19 mouse cellular contexts compared by ENCODE assay signal in genomic region chr13:52474807-52475206, GRCm38 (mm10).
"Had no signal": no experiment of that assay in that cellular context is flagged by ENCODE, and none has a peak within 500 bp of the region (broad histone marks: within the 10 kb centered on the region; RNA-seq: fewer than 3 reads in every experiment).

No protein-coding gene starts in this region.

- H3K4me1 ChIP-seq: liver, embryonic 12.5 days had no signal

- H3K4me2 ChIP-seq: liver, embryonic 12.5 days; midbrain, embryonic 12.5 days; neural tube, embryonic 13.5 days; neural tube, embryonic 15.5 days had no signal

- H3K4me3 ChIP-seq: liver, embryonic 12.5 days; midbrain, embryonic 10.5 days; midbrain, embryonic 12.5 days; myocyte; neural tube, embryonic 13.5 days; neural tube, embryonic 15.5 days had no signal

- H3K36me3 ChIP-seq: liver, embryonic 12.5 days; midbrain, embryonic 10.5 days; midbrain, embryonic 12.5 days; neural tube, embryonic 13.5 days; neural tube, embryonic 15.5 days had no signal

- H3K9me3 ChIP-seq: liver, embryonic 12.5 days; midbrain, embryonic 10.5 days; midbrain, embryonic 12.5 days; neural tube, embryonic 13.5 days; neural tube, embryonic 15.5 days had no signal

- H3K9ac ChIP-seq: liver, embryonic 12.5 days; liver, embryonic 14.5 days; midbrain, embryonic 12.5 days; neural tube, embryonic 13.5 days; neural tube, embryonic 15.5 days had no signal

- DNase-seq: lung, adult 18-20 months; lung, postnatal 4 days; midbrain, embryonic 14.5 days; retina, postnatal 1 day; right cerebral cortex, adult 18-20 months; right cerebral cortex, postnatal 25 days; right cerebral cortex, postnatal 4 days; spleen, adult 18-20 months; thymus, adult 18-20 months; thymus, postnatal 14 days; thymus, postnatal 36 days had no signal

- H3K27ac ChIP-seq: liver, embryonic 12.5 days; liver, embryonic 14.5 days; midbrain, embryonic 10.5 days; midbrain, embryonic 12.5 days; neural tube, embryonic 13.5 days; neural tube, embryonic 15.5 days had no signal

- H3K27me3 ChIP-seq: liver, embryonic 12.5 days; midbrain, embryonic 12.5 days; neural tube, embryonic 13.5 days; neural tube, embryonic 15.5 days had no signal

- ATAC-seq: liver, embryonic 12.5 days; midbrain, embryonic 16.5 days had no signal
